Mouse (Mus musculus) midbrain, embryonic 11.5 days (tissue): ENCODE measurements around the gene Hist1h4a. TPM values are rescaled to one million over a fixed set of nuclear protein-coding genes. Genes with fewer than 3 reads are reported as not detected.

Source experiments
- ATAC-seq: fragments of 200-750 bp; cut with Nextera tagmentation; 2 replicates; pipeline ENCODE4 v1.8.0; 2017; ENCODE audit warnings: moderate TSS enrichment, moderate library complexity; ENCODE audit not compliant: low FRiP score
- DNase-seq: peaks from one replicate; pipeline ENCODE4 v3.0.0; 2015; ENCODE audit warnings: low spot score; ENCODE audit errors: missing footprints
- H3K27ac ChIP-seq: fragments of 300-500 bp; sonication (generic); 2 replicates; pipeline ENCODE4 v1.5.1; 2014; ENCODE audit warnings: low read depth, low read length
- H3K27me3 ChIP-seq: fragments of 300-500 bp; sonication (generic); 2 replicates; pipeline ENCODE4 v1.6.1; 2014; ENCODE audit warnings: mild to moderate bottlenecking, low read length, moderate library complexity, mixed read lengths; ENCODE audit not compliant: control insufficient read depth, insufficient read depth
- H3K36me3 ChIP-seq: fragments of 300-500 bp; sonication (generic); 2 replicates; pipeline ENCODE4 v1.6.1; 2014; ENCODE audit warnings: mild to moderate bottlenecking, low read length, moderate library complexity, mixed read lengths; ENCODE audit not compliant: control insufficient read depth, insufficient read depth
- H3K4me1 ChIP-seq: fragments of 300-500 bp; sonication (generic); 2 replicates; pipeline ENCODE4 v1.6.1; 2014; ENCODE audit warnings: low read length; ENCODE audit not compliant: control insufficient read depth, insufficient read depth
- H3K4me2 ChIP-seq: fragments of 300-500 bp; sonication (generic); 2 replicates; pipeline ENCODE4 v1.6.1; 2014; ENCODE audit warnings: mild to moderate bottlenecking, moderate library complexity
- H3K4me3 ChIP-seq: fragments of 300-500 bp; sonication (generic); 2 replicates; pipeline ENCODE4 v1.5.1; 2014; ENCODE audit warnings: low read depth, low read length
- H3K9ac ChIP-seq: fragments of 300-500 bp; sonication (generic); 2 replicates; pipeline ENCODE4 v1.6.1; 2014; ENCODE audit warnings: low read length
- H3K9me3 ChIP-seq: fragments of 300-500 bp; sonication (generic); 2 replicates; pipeline ENCODE4 v1.6.1; 2016; ENCODE audit warnings: low read length; ENCODE audit not compliant: control insufficient read depth
- WGBS: fragments of 180-500 bp; shearing (Covaris S2); extraction: QIAGEN DNeasy Blood & Tissue Kit; methylation state at CpG from one replicate; pipeline ENCODE4 v1.1.7; 2014; 5-methylcytosine and 5-hydroxymethylcytosine counted together
- polyA plus RNA-seq: library from polyadenylated mRNA; unstranded; fragments of >200 nt; fragmentation: Nextera tagmentation; extraction: Ambion mirVana; gene quantifications from 2 replicates; pipeline ENCODE4 v1.2.1, GENCODE M21; 2014

Gene Hist1h4a
- polyA plus RNA-seq, 1 experiment from 2014 or later: 0.49 TPM

DNA sequence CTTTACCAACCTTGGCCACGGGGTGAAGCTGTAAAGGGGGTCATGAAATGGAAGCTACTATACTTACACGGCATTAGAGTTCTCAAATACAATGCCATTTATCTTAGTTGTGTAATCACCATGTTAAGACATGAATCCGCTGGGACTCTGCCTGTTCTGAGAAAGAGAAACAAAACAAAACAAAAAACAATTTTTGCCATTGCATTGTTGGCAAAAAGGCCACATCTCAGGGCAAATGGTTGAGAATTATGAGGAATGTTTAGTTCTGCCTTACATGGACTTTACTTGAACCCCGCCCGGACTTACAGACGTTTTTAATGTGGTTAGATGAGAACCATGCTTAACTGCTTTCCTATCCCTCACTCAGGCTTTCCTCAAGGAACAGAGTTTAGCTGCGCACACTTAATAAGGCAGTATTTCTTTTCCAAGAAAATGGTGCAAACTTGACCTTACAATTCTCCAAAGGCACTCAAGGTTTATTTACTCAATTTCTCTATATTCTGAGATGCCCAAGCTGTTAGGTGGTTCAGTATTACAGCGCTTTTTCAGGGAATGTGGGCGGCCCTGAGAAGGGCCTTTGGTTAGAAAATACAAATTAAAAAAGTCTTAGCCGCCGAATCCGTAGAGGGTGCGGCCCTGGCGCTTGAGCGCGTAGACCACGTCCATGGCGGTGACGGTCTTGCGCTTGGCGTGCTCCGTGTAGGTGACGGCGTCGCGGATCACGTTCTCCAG is 624 bp downstream of the Hist1h4a start:
- Histone ChIP-seq H3K27me3 (no peaks in the 10 kb centered on the region), H3K4me1 (peaks cover 26% of the 10 kb centered on the region), H3K36me3 (no peaks in the 10 kb centered on the region), H3K27ac (peak overlapping the region; percentile 83), H3K9me3 (no peaks in the 10 kb centered on the region), H3K9ac (peak overlapping the region; percentile 73), H3K4me2 (peak overlapping the region; percentile 82), H3K4me3 (peak overlapping the region; percentile 37)
- WGBS: 3% methylated on average over 20 of the region's 27 CpGs
- peak; percentile 94 for DNase-seq
- ATAC-seq: no peak; the same call in 1 of the 2 replicates

DNA sequence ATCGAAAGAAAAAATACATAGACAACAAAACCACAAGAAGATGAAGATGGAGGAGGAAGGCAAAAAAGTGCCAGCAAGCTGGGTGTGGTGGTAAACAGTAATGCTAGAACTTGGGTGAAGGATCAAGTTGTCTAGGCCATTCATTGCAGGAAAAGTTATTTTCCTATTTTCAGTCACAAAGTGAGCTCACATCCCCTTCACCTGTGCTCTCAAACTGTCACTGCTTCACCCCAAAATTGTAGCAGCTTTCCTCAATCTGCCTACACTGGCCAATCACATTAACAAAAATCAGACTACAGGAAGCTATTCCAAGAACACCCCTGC is 1.2 kb downstream of the Hist1h4a start:
- Histone ChIP-seq H3K27ac (no peak overlapping the region; the same call in 1 of the 2 replicates), H3K9me3 (no peaks in the 10 kb centered on the region), H3K9ac (peak overlapping the region; percentile 73; the same call in 1 of the 2 replicates), H3K4me1 (peaks cover 26% of the 10 kb centered on the region), H3K4me2 (peak overlapping the region; percentile 82), H3K27me3 (no peaks in the 10 kb centered on the region), H3K4me3 (peak overlapping the region; percentile 37; the same call in 1 of the 2 replicates), H3K36me3 (no peaks in the 10 kb centered on the region)
- WGBS: 79% methylated on average over 1 of the region's 1 CpGs
- DNase-seq (no peak), ATAC-seq (no peak)

DNA sequence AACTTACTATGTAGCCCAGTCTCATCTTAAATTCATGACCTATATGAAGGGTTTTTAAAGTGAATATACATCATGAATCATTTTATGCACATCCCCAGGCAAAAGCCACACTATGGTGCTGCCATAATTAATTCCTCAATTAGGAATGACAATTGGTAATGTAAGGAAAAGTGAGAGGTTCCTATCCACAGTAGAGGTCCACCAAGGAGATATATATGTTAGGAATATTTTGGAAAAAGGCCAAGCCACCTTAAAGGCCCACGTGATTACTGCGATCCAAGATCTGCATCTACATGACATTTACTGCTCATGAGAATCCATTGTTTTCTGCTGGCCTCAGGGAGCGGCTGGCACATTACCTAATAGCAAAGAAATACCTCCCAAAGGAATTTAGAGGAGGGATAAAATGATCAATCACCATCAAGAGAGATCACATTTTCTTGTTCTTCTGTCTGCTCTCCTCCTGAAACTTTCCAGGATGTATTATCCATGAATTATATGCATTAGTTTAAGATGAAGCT is 1.7 kb downstream of the Hist1h4a start:
- ATAC-seq (no peak), DNase-seq (peak; percentile 90)
- H3K4me3 ChIP-seq: no peak overlapping the region
- H3K9ac ChIP-seq: no peak overlapping the region
- H3K4me1 ChIP-seq: peaks cover 24% of the 10 kb centered on the region
- WGBS: 85% methylated on average over 3 of the region's 3 CpGs
- H3K36me3 ChIP-seq: no peaks in the 10 kb centered on the region
- H3K9me3 ChIP-seq: no peaks in the 10 kb centered on the region
- H3K27ac ChIP-seq: no peak overlapping the region
- no peaks in the 10 kb centered on the region for H3K27me3 ChIP-seq
- H3K4me2 ChIP-seq: no peak overlapping the region

DNA sequence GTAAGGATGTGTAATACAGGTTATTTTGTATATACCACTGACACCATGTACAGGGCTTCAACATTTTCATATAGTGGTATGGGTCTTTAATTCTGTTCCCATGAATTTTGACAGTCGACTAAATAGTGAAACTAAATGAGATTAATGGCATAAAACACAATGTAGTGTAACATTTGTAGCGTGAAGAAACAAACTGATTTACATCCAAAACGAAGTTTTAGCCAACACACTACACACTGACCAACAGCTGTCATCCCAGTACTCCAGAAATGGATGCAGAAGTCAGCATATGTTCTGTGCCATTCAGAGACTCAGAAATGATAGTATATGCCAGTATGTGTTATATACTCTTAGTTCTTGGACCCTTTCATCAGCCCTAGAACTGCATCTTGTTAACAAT is 3.1 kb downstream of the Hist1h4a start:
- Histone ChIP-seq H3K9me3 (no peaks in the 10 kb centered on the region), H3K4me1 (peaks cover 18% of the 10 kb centered on the region), H3K4me2 (peak overlapping the region; percentile 45; the same call in 1 of the 2 replicates), H3K9ac (no peak overlapping the region), H3K36me3 (no peaks in the 10 kb centered on the region), H3K27ac (no peak overlapping the region), H3K4me3 (no peak overlapping the region), H3K27me3 (no peaks in the 10 kb centered on the region)
- ATAC-seq (no peak), DNase-seq (peak; percentile 87)
- 52% methylated on average over 3 of the region's 3 CpGs for WGBS

DNA sequence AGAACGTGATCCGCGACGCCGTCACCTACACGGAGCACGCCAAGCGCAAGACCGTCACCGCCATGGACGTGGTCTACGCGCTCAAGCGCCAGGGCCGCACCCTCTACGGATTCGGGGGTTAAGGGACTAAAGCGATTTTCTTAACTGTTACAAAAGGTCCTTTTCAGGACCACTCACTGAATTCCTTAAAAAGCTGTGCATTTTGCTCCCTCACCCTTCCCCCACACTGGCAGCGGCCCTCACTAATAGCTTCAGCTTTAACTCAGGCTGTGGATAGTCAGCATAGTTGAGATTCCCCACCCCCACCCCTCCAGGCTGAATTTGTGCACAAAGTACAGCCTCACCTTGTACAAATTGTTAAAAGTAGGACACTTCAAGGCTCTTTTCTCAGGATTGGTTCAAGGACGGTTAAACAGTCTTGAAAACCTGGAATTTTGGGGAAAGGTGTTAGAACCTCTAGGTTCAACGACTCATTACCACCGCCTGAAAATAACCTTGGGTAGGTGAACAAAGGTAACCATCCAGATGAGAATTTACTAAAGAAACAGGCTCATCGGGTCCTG is 3.7 kb downstream of the Hist1h4a start:
- H3K27ac ChIP-seq: peak overlapping the region; percentile 70
- ATAC-seq (no peak; the same call in 1 of the 2 replicates), DNase-seq (peak; percentile 96)
- peak overlapping the region; percentile 71 for H3K9ac ChIP-seq
- peaks cover 20% of the 10 kb centered on the region for H3K4me1 ChIP-seq
- H3K27me3 ChIP-seq: no peaks in the 10 kb centered on the region
- no peaks in the 10 kb centered on the region for H3K36me3 ChIP-seq
- 2% methylated on average over 13 of the region's 23 CpGs for WGBS
- peak overlapping the region; percentile 19 for H3K4me3 ChIP-seq
- peak overlapping the region; percentile 45 for H3K4me2 ChIP-seq
- no peaks in the 10 kb centered on the region for H3K9me3 ChIP-seq

DNA sequence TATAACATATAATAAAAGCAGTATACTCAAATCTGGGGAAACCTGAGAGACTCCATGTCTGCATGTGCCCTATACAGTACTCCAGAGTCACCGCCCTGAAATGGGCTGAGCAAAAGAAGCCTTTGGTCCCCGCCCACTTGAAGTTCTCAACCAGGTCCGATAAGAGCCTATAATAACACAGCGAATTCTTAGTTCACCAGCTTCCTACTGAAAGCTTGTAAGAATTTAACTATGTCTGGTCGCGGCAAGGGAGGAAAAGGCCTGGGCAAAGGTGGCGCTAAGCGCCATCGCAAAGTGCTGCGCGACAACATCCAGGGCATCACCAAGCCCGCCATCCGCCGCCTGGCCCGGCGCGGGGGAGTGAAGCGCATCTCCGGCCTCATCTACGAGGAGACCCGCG is 4.2 kb downstream of the Hist1h4a start, which contains the start of gene Hist1h4b:
Gene Hist1h4b, plus strand, starts transcription at position 224 of the 400 bp plus-strand sequence.
- peak within 1 kb of the TSS; percentile 70 for H3K27ac ChIP-seq
- peak; percentile 99 for DNase-seq
- no peaks in the 10 kb centered on the region for H3K9me3 ChIP-seq
- H3K27me3 ChIP-seq: no peaks in the 10 kb centered on the region
- no peaks in the 10 kb centered on the region for H3K36me3 ChIP-seq
- H3K4me1 ChIP-seq: peaks cover 20% of the 10 kb centered on the region
- H3K4me3 ChIP-seq: peak within 1 kb of the TSS; percentile 19
- peak within 1 kb of the TSS; percentile 71 for H3K9ac ChIP-seq
- under 1% methylated on average over 11 of the region's 22 CpGs for WGBS
- H3K4me2 ChIP-seq: peak within 1 kb of the TSS; percentile 45
- peak; percentile 69 for ATAC-seq

DNA sequence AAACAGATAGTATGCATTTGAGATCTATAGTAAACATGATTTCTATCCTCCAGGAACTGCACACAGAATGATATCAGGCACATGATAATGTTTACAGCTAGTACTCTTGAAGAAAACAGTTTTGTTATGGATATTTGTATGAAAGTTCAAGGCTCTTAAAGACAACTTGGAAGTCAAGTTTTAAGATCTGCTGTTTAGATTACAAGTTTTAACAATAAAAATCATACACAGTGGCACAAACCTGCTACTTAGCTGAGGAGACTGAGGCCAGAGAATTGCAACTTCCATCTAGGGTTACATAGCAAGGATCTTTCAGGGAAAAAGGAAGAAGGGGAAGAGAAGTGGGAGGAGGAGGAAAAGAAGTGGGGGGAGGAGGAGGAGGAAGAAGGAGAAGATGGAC is 6.0 kb downstream of the Hist1h4a start:
- Histone ChIP-seq H3K36me3 (no peaks in the 10 kb centered on the region), H3K4me2 (no peak overlapping the region), H3K27ac (no peak overlapping the region), H3K9ac (no peak overlapping the region), H3K9me3 (no peaks in the 10 kb centered on the region), H3K4me3 (no peak overlapping the region), H3K27me3 (no peaks in the 10 kb centered on the region), H3K4me1 (peaks cover 13% of the 10 kb centered on the region)
- ATAC-seq (no peak), DNase-seq (peak; percentile 47)

DNA sequence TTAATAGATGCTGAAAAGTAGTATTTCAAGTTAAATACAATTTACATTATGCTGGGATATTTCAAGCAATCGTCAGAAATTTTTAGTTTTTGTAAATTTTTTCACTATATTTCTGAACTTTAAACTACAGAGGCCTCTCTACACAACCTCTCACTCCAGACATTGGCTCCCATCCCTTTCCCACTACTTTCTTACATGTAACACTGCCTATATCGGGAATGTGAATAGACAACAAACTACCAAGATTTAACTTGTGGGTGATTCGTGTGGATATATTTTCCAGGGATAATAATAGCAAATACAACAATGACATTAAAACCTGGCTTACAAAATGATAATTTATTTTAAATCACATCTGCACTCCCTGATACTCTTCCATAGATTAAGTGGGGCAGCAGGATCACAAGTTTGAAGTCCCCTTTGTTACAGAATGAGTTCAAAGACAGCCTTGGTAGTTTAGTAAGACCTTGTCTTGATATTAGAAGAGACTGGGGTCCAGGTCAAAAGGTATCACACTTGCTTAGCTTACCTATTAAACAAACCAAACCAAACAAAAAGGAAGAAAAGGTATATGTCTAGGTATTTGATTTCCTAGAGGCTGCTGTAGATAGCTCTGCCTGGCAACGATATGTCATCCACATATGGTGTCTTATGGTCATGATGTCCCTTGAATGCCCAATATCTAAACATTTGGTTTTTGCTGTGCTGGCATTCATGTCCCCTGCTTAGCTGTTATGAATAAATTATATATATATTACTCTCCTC is 7.5 kb downstream of the Hist1h4a start:
- no peaks in the 10 kb centered on the region for H3K27me3 ChIP-seq
- WGBS: 56% methylated on average over 4 of the region's 4 CpGs
- peaks cover 10% of the 10 kb centered on the region for H3K4me1 ChIP-seq
- H3K9me3 ChIP-seq: no peaks in the 10 kb centered on the region
- no peak overlapping the region for H3K4me3 ChIP-seq
- ATAC-seq: no peak
- no peaks in the 10 kb centered on the region for H3K36me3 ChIP-seq
- peak overlapping the region; percentile 76 for H3K27ac ChIP-seq
- peak overlapping the region; percentile 53 for H3K4me2 ChIP-seq
- DNase-seq: peak; percentile 91
- H3K9ac ChIP-seq: no peak overlapping the region; the same call in 1 of the 2 replicates
